Mouse (Mus musculus): ENCODE data around the gene Tex45.

- TF ChIP-seq CTCF (IDR thresholded peaks at IDR 0.05; ENCODE audit: low read depth, low read length): no peak
- no peak for TF ChIP-seq TAL1 (conservative IDR thresholded peaks at IDR 0.05; ENCODE audit: low read depth, low read length)
- TF ChIP-seq GATA1 (IDR thresholded peaks at IDR 0.05; ENCODE audit: borderline replicate concordance, low read length): no peak
These were observed 27.9 kb downstream of the Tex45 start for GRCm38 (mm10) chr8:3498583-3498982.

Data from G1E (cell line).